Mouse (Mus musculus) inflammation-experienced regulatory T-cells, adult 16 weeks (primary cell): ENCODE measurements around the gene Cfap58. TPM values are rescaled to one million over a fixed set of nuclear protein-coding genes. Genes with fewer than 3 reads are reported as not detected.

Experiments used
- polyA plus RNA-seq: library from polyadenylated mRNA; unstranded; fragments of 100-300 nt; shearing (Covaris generic); gene quantifications from one replicate; pipeline ENCODE4 v1.2.1, GENCODE M21; 2017

Gene Cfap58
- not detected for polyA plus RNA-seq

DNA sequence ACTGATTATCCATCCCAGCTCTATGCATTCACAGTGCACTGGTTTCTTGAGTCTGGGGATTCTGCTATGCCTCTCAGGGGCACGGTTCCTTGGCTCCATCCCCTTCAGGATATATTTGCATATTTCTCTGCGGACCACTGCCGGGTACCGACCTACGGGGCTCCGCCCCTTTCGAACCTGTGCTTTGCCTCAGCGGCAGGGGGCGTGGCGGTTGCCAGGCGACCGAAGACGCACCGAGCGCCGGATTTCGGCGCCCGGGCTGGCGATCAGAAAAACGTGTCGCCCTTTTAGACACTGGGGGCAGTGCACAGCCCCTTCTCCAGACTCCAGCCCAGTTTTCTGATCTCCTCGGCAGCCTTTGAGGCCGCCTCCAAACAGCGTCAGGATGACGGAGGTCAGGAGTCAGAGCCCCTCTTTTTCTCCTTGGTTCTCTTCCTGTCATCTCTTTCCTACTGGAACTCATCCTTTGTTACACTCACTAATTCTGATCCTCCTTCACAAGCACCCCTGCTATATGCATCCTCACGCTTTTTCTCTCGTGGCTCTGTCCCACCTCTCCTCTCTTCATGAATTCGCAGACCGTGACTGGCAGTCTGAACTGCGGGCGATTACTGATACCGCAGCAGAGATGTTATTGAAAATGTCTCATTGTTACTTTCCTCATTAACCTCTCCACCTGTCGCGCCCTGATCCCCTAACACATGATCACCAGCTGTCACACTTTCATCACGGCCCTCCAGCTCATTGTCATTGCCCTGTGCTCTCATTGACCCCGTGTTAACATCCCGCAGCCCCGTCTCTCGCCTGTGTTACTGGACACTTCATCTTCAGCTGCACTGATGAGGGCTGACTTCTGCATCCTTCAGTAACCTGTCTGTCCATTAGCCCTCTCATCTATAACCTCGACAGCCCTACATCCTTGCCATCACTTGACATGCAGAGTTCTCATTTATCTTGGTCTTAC, at the start of gene Cfap58:
Gene Cfap58, plus strand, starts transcription at position 233 of the 964 bp plus-strand sequence.

DNA sequence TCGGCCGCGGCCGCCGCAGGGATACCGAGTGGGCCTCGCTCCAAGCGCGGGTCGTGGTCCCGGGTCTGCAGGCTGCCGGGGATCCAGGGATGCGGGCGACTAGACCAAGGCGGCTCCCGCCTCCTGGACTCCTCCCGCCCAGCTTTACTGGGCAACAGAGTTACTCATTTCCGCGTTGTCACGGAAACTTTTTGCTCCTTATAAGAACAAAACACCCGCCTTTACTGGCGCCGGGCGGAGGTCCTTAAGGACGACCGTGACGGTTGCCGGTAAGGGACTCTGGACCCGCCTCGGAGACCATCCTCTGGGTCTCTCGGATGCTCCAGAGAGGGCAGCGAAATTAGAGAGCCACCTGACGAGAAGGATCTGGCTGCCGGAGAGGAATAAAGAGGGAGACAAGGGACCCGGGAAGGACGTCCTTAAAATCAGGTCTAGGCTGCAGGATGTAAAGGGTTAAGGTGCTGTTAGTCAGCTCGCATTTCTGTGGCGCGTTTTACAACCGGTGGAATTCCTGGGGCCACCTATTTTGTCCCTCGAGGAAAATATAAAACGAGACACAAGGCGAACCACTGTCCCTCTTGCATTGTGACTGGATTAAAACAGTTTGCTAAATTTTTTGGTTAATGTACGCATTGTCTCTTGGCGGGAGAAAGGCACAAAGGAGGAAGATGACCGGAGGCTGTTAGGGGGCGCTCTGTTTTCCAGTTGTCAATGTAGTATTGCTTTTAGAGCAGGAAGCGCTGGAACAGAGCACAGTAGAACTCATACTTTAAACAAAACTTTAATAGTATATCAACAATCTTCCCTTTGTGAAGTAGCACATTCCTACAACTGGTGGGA, 18.1 kb upstream of the Cfap58 start, which contains the start of the genes Cfap43 and Itprip:
Gene Cfap43, minus strand, starts transcription at position 162 of the 840 bp plus-strand sequence.
Gene Itprip, minus strand, starts transcription at position 174 of the 840 bp plus-strand sequence.

Other genes with a start within 250 kb of the Cfap58 start
- not detected for gene Col17a1, start 245.6 kb upstream of the Cfap58 start, polyA plus RNA-seq
- 184 TPM for gene Sfr1, start 206.0 kb upstream of the Cfap58 start, polyA plus RNA-seq
- gene Gsto1, start 82.7 kb upstream of the Cfap58 start, polyA plus RNA-seq, result 73.1 TPM
- not detected for gene Gsto2, start 72.1 kb upstream of the Cfap58 start, polyA plus RNA-seq
- 0.34 TPM for gene Cfap43, start 18.4 kb upstream of the Cfap58 start, polyA plus RNA-seq
- gene Itprip, start 18.4 kb upstream of the Cfap58 start, polyA plus RNA-seq, result 57.3 TPM